Comparison of ENCODE assay signal across 8 mouse cellular contexts in genomic region chr15:81190630-81191178, GRCm38 (mm10). TPM values are rescaled to one million over a fixed set of nuclear protein-coding genes. Genes with fewer than 3 reads are reported as not detected.
DNase-seq lines count a peak whose midpoint lies in the region; ATAC-seq and TF ChIP-seq lines count a peak whose summit lies in the region.

Mrtfa (minus strand) TSS chr15:81190757.

- peak; percentile 98 for DNase-seq in CD8-positive naive resting alpha-beta T cell, adult 2 months (ENCODE audit: low read depth in 2 of 2, low spot score in 2 of 2)
- DNase-seq in c-Kit-positive CD71-negative TER-119-negative erythroid progenitor cells, embryonic 14.5 days (ENCODE audit: low read depth): peak; percentile 98
- peak; percentile 99 for DNase-seq in forebrain, embryonic 10.5 days (ENCODE audit: extremely low spot score, low spot score)
- DNase-seq in kidney, postnatal 25 days: peak; percentile 99 to 100
- peak; percentile 97 to 98 (median 98) for DNase-seq in liver, embryonic 14.5 days (ENCODE audit: low read depth in 3 of 3, low spot score in 3 of 3)
- DNase-seq in neural tube, embryonic 11.5 days (ENCODE audit: low spot score): peak; percentile 99
- DNase-seq in stomach, postnatal 0 days (ENCODE audit: low spot score): peak; percentile 99

- ATAC-seq in heart, embryonic 15.5 days (replicated peaks; ENCODE audit: insufficient number of reproducible peaks, insufficient read depth, low FRiP score, low read depth): peak; percentile 100
- peak; percentile 99 for ATAC-seq in liver, embryonic 14.5 days (ENCODE audit: insufficient read depth)
- peak; percentile 98 for ATAC-seq in neural tube, embryonic 11.5 days (ENCODE audit: insufficient read depth, low FRiP score, low TSS enrichment)
- ATAC-seq in stomach, postnatal 0 days (ENCODE audit: low FRiP score, low TSS enrichment): peak; percentile 98

- no peak for TF ChIP-seq EP300 in liver, embryonic 14.5 days (IDR thresholded peaks at IDR 0.05; ENCODE audit: low read depth)
- TF ChIP-seq EP300 in stomach, postnatal 0 days (optimal IDR thresholded peaks at IDR 0.05): no peak

- H3K4me3 ChIP-seq in forebrain, embryonic 10.5 days: peak within 1 kb of the TSS; percentile 76
- peak within 1 kb of the TSS; percentile 94 for H3K4me3 ChIP-seq in heart, embryonic 15.5 days
- H3K4me3 ChIP-seq in liver, embryonic 14.5 days (ENCODE audit: insufficient read depth in 1 of 2, low read depth in 2 of 2, low read length in 2 of 2): peak within 1 kb of the TSS; percentile 81 to 82
- H3K4me3 ChIP-seq in neural tube, embryonic 11.5 days (ENCODE audit: low read depth, low read length): peak within 1 kb of the TSS; percentile 93
- peak within 1 kb of the TSS; percentile 95 for H3K4me3 ChIP-seq in stomach, postnatal 0 days (ENCODE audit: low read depth, low read length)

- H3K4me2 ChIP-seq in heart, embryonic 15.5 days: peak within 1 kb of the TSS; percentile 90
- H3K4me2 ChIP-seq in liver, embryonic 14.5 days (ENCODE audit: low read depth): peak within 1 kb of the TSS; percentile 86
- peak within 1 kb of the TSS; percentile 84 for H3K4me2 ChIP-seq in neural tube, embryonic 11.5 days (ENCODE audit: low read depth)
- peak within 1 kb of the TSS; percentile 84 for H3K4me2 ChIP-seq in stomach, postnatal 0 days (replicated peaks; ENCODE audit: low read depth)

- H3K27me3 ChIP-seq in forebrain, embryonic 10.5 days (ENCODE audit: poor library complexity, severe bottlenecking): no peaks in the 10 kb centered on the region
- no peaks in the 10 kb centered on the region for H3K27me3 ChIP-seq in heart, embryonic 15.5 days
- H3K27me3 ChIP-seq in liver, embryonic 14.5 days (ENCODE audit: control insufficient read depth, insufficient read depth, low read length): no peaks in the 10 kb centered on the region
- H3K27me3 ChIP-seq in neural tube, embryonic 11.5 days (ENCODE audit: control insufficient read depth, insufficient read depth, low read length): no peaks in the 10 kb centered on the region
- no peaks in the 10 kb centered on the region for H3K27me3 ChIP-seq in stomach, postnatal 0 days (ENCODE audit: control insufficient read depth, insufficient read depth, low read length)

- TF ChIP-seq CTCF in liver, embryonic 14.5 days (IDR thresholded peaks at IDR 0.05; ENCODE audit: low read depth): peak; percentile 16; the same call in 1 of the 2 replicates
- no peak for TF ChIP-seq CTCF in stomach, postnatal 0 days (IDR thresholded peaks at IDR 0.05; ENCODE audit: low read depth)

- WGBS in forebrain, embryonic 10.5 days: under 1% methylated on average over 47 of the region's 48 CpGs
- WGBS in heart, embryonic 15.5 days: under 1% methylated on average over 47 of the region's 48 CpGs
- under 1% methylated on average over 48 of the region's 48 CpGs for WGBS in liver, embryonic 14.5 days (ENCODE audit: insufficient replicate concordance)
- WGBS in neural tube, embryonic 11.5 days: under 1% methylated on average over 33 of the region's 48 CpGs
- WGBS in stomach, postnatal 0 days: under 1% methylated on average over 48 of the region's 48 CpGs

- H3K27ac ChIP-seq in forebrain, embryonic 10.5 days: peak within 1 kb of the TSS; percentile 92
- peak within 1 kb of the TSS; percentile 74 for H3K27ac ChIP-seq in heart, embryonic 15.5 days
- H3K27ac ChIP-seq in liver, embryonic 14.5 days: no peak within 1 kb of the TSS
- H3K27ac ChIP-seq in neural tube, embryonic 11.5 days (ENCODE audit: low read depth, low read length): 0 out of 2 replicates have a peak within 1 kb of the TSS, but pooled peaks have one; percentile 2
- H3K27ac ChIP-seq in stomach, postnatal 0 days (replicated peaks): peak within 1 kb of the TSS; percentile 86

- peaks cover 25% of the 10 kb centered on the region for H3K36me3 ChIP-seq in forebrain, embryonic 10.5 days (replicated peaks)
- H3K36me3 ChIP-seq in heart, embryonic 15.5 days: no peaks in the 10 kb centered on the region
- no peaks in the 10 kb centered on the region for H3K36me3 ChIP-seq in liver, embryonic 14.5 days (replicated peaks; ENCODE audit: control insufficient read depth, insufficient read depth, low read depth)
- no peaks in the 10 kb centered on the region for H3K36me3 ChIP-seq in neural tube, embryonic 11.5 days (ENCODE audit: control insufficient read depth, insufficient read depth, low read length)
- H3K36me3 ChIP-seq in stomach, postnatal 0 days (ENCODE audit: control insufficient read depth, insufficient read depth, low read length): no peaks in the 10 kb centered on the region

- H3K9ac ChIP-seq in heart, embryonic 15.5 days: peak within 1 kb of the TSS; percentile 92
- H3K9ac ChIP-seq in liver, embryonic 14.5 days (replicated peaks): peak within 1 kb of the TSS; percentile 80
- H3K9ac ChIP-seq in neural tube, embryonic 11.5 days (ENCODE audit: low read length): peak within 1 kb of the TSS; percentile 88
- peak within 1 kb of the TSS; percentile 89 for H3K9ac ChIP-seq in stomach, postnatal 0 days (ENCODE audit: low read length)

- peaks cover 26% of the 10 kb centered on the region for H3K4me1 ChIP-seq in forebrain, embryonic 10.5 days
- H3K4me1 ChIP-seq in heart, embryonic 15.5 days (replicated peaks): peaks cover 21% of the 10 kb centered on the region
- H3K4me1 ChIP-seq in liver, embryonic 14.5 days (replicated peaks; ENCODE audit: control insufficient read depth in 2 of 2, insufficient read depth in 2 of 2, low read length in 1 of 2): peaks cover 4 to 7% of the 10 kb centered on the region in 2 experiments; a peak in 3 of 4 replicates
- peaks cover 8% of the 10 kb centered on the region for H3K4me1 ChIP-seq in neural tube, embryonic 11.5 days (ENCODE audit: control insufficient read depth, insufficient read depth, low read length)
- peaks cover 5% of the 10 kb centered on the region; the same call in 1 of the 2 replicates for H3K4me1 ChIP-seq in stomach, postnatal 0 days (replicated peaks; ENCODE audit: control insufficient read depth, insufficient read depth)

- H3K9me3 ChIP-seq in forebrain, embryonic 10.5 days: no peaks in the 10 kb centered on the region
- no peaks in the 10 kb centered on the region for H3K9me3 ChIP-seq in heart, embryonic 15.5 days (replicated peaks)
- H3K9me3 ChIP-seq in liver, embryonic 14.5 days (ENCODE audit: control insufficient read depth, low read length): no peaks in the 10 kb centered on the region
- H3K9me3 ChIP-seq in neural tube, embryonic 11.5 days (ENCODE audit: control insufficient read depth, low read length): no peaks in the 10 kb centered on the region
- no peaks in the 10 kb centered on the region for H3K9me3 ChIP-seq in stomach, postnatal 0 days (ENCODE audit: control insufficient read depth, low read length)

RNA-seq across cellular contexts. Expression of gene Mrtfa, which starts in this region (rescaled TPM):
- 21.7 and 21.8 TPM in 2 replicates for polyA plus RNA-seq in forebrain, embryonic 10.5 days (2016; fragmentation: Nextera tagmentation; extraction: Ambion mirVana)
- 11.4 and 19.0 TPM in 2 replicates for polyA plus RNA-seq in heart, embryonic 15.5 days (2015; fragmentation: Nextera tagmentation; extraction: Ambion mirVana)
- polyA plus RNA-seq in liver, embryonic 14.5 days (2012; rRNA removed): 3.4 and 4.3 TPM in 2 replicates
- polyA plus RNA-seq in liver, embryonic 14.5 days (2014; fragmentation: Nextera tagmentation; extraction: Ambion mirVana): 4.3 and 4.8 TPM in 2 replicates
- 23.8 and 24.8 TPM in 2 replicates for polyA plus RNA-seq in neural tube, embryonic 11.5 days (2014; fragmentation: Nextera tagmentation; extraction: Ambion mirVana)
- polyA plus RNA-seq in stomach, postnatal 0 days (2015; fragmentation: Nextera tagmentation; extraction: Ambion mirVana): 12.6 and 14.3 TPM in 2 replicates
